Mouse (Mus musculus) ES-E14 (cell line): ENCODE measurements around the gene Ddx43. TPM values are rescaled to one million over a fixed set of nuclear protein-coding genes. Genes with fewer than 3 reads are reported as not detected.

Experiments used
- DNase-seq: peaks from one replicate; pipeline ENCODE4 v3.0.0-alpha.2; 2013; ENCODE audit warnings: low read depth, low spot score
- H3K27ac ChIP-seq: 2 replicates; pipeline ENCODE4 v1.5.1; 2012; ENCODE audit warnings: low read depth, mild to moderate bottlenecking, low read length, moderate library complexity, mixed read lengths; ENCODE audit not compliant: poor library complexity, insufficient read depth, severe bottlenecking
- H3K36me3 ChIP-seq: 2 replicates; pipeline ENCODE4 v1.6.1; 2012; ENCODE audit warnings: mild to moderate bottlenecking, low read length, moderate library complexity, mixed read lengths; ENCODE audit not compliant: control insufficient read depth, poor library complexity, insufficient read depth, severe bottlenecking
- H3K4me1 ChIP-seq, 2 experiments: fragments of 150-350 bp in 1 of 2; sonication (generic) in 1 of 2; 2 replicates each; pipeline ENCODE4 v1.6.1; 2012; ENCODE audit warnings: low read length in 2 of 2, mild to moderate bottlenecking in 1 of 2, mixed read lengths in 1 of 2; ENCODE audit not compliant: control insufficient read depth in 2 of 2, insufficient read depth in 2 of 2, poor library complexity in 1 of 2
- H3K4me3 ChIP-seq, 2 experiments: fragments of 150-350 bp in 1 of 2; sonication (generic) in 1 of 2; 2 replicates each; pipeline ENCODE4 v1.5.1; 2012; ENCODE audit warnings: low read length in 2 of 2, low read depth in 1 of 2, mild to moderate bottlenecking in 1 of 2, mixed read lengths in 1 of 2; ENCODE audit not compliant: insufficient read depth in 1 of 2, poor library complexity in 1 of 2, severe bottlenecking in 1 of 2
- H3K9ac ChIP-seq: 2 replicates; pipeline ENCODE4 v1.6.1; 2012; ENCODE audit warnings: low read depth, mild to moderate bottlenecking, low read length, mixed read lengths; ENCODE audit not compliant: poor library complexity, insufficient read depth, severe bottlenecking
- H3K9me3 ChIP-seq: fragments of 150-350 bp; sonication (generic); 2 replicates; pipeline ENCODE4 v1.6.1; 2012; ENCODE audit warnings: low read depth, mild to moderate bottlenecking, low read length; ENCODE audit not compliant: control insufficient read depth, insufficient read depth
- CHD2 ChIP-seq: IDR thresholded peaks from 2 replicates; pipeline ENCODE4 v1.6.1; 2014; ENCODE audit warnings: mild to moderate bottlenecking, low read depth, low read length, inconsistent platforms
- HCFC1 ChIP-seq: IDR thresholded peaks from 2 replicates; pipeline ENCODE4 v1.6.1; 2012; ENCODE audit warnings: low read length, inconsistent platforms, borderline replicate concordance; ENCODE audit not compliant: insufficient read depth
- MAFK ChIP-seq: IDR thresholded peaks from 2 replicates; pipeline ENCODE4 v1.6.1; 2014; ENCODE audit warnings: mild to moderate bottlenecking, low read depth, low read length, inconsistent platforms; ENCODE audit not compliant: insufficient read depth
- ZC3H11A ChIP-seq: IDR thresholded peaks from 2 replicates; pipeline ENCODE4 v1.6.1; 2012; ENCODE audit warnings: low read depth, mild to moderate bottlenecking, inconsistent platforms, low read length, borderline replicate concordance
- ZNF384 ChIP-seq: IDR thresholded peaks from 2 replicates; pipeline ENCODE4 v1.6.1; 2012; ENCODE audit warnings: low read depth, low read length, inconsistent platforms
- in situ Hi-C, 2 experiments: fragments of 600-800 bp; cut with MboI; formaldehyde crosslinking; loops; one replicate each; pipeline ENCODE4 v1.15.1; 2025; ENCODE audit warnings: low sequenced_read_pairs in 2 of 2, inconsistent platforms in 1 of 2; ENCODE audit not compliant: unreplicated experiment in 2 of 2
- total RNA-seq: library from RNA; depleted of rRNA; stranded (reverse); fragments of 300-350 nt; gene quantifications from 2 replicates; pipeline ENCODE4 v1.2.3, GENCODE M21; 2012

The Ddx43 gene
- total RNA-seq, 1 experiment: 5.0 TPM

GRCm38 (mm10) chr9:78385893-78386292 is 9.7 kb upstream of the Ddx43 start:
- Histone ChIP-seq H3K4me1 (peaks cover 0 to 2% of the 10 kb centered on the region in 2 experiments; a peak in 1 of 4 replicates), H3K9me3 (no peaks in the 10 kb centered on the region), H3K9ac (no peak overlapping the region), H3K27ac (no peak overlapping the region), H3K36me3 (no peaks in the 10 kb centered on the region), H3K4me3 (no peak overlapping the region)
- TF ChIP-seq ZC3H11A: peak; percentile 96
- no peak for TF ChIP-seq CHD2
- in situ Hi-C loops: no loop called here
- peak; percentile 56 for DNase-seq

- in situ Hi-C loops: no loop called here
- no peak overlapping the region for H3K27ac ChIP-seq
- no peak overlapping the region for H3K9ac ChIP-seq
- no peak for TF ChIP-seq ZNF384
- no peak for TF ChIP-seq HCFC1
- no peak for TF ChIP-seq CHD2
- no peak for TF ChIP-seq MAFK
- no peak for TF ChIP-seq ZC3H11A
- H3K36me3 ChIP-seq: no peaks in the 10 kb centered on the region
- H3K9me3 ChIP-seq: no peaks in the 10 kb centered on the region
- H3K4me3 ChIP-seq: no peak overlapping the region
- DNase-seq: no peak
- peaks cover 0 to 2% of the 10 kb centered on the region in 2 experiments; a peak in 1 of 4 replicates for H3K4me1 ChIP-seq
Measured at GRCm38 (mm10) chr9:78386947-78387346, 8.6 kb upstream of the Ddx43 start.

GRCm38 (mm10) chr9:78389981-78390380 is 5.6 kb upstream of the Ddx43 start:
- no peak for DNase-seq
- Histone ChIP-seq H3K27ac (no peak overlapping the region), H3K9me3 (no peaks in the 10 kb centered on the region), H3K4me3 (no peak overlapping the region), H3K4me1 (peaks cover 0 to 2% of the 10 kb centered on the region in 2 experiments; a peak in 1 of 4 replicates), H3K36me3 (no peaks in the 10 kb centered on the region), H3K9ac (no peak overlapping the region)
- in situ Hi-C loops: loop anchor here in 1 of 2 experiments (5.0 kb wide), 1 partner anchor 33 kb away; the partner anchor contains the start of gene Gsta2
- TF ChIP-seq MAFK (no peak), CHD2 (no peak), ZNF384 (no peak), ZC3H11A (no peak), HCFC1 (no peak)

- no peak for TF ChIP-seq CHD2
- no peak for TF ChIP-seq ZNF384
- no peak for TF ChIP-seq HCFC1
- no peak for TF ChIP-seq MAFK
- no peak for TF ChIP-seq ZC3H11A
- H3K27ac ChIP-seq: no peak overlapping the region
- in situ Hi-C loops: loop anchor here in 1 of 2 experiments (5.0 kb wide), 1 partner anchor 36 kb away; the partner anchor contains the start of gene Gsta2
Measured at GRCm38 (mm10) chr9:78393741-78394140, 1.8 kb upstream of the Ddx43 start.

More at GRCm38 (mm10) chr9:78393741-78394140, 1.8 kb upstream of the Ddx43 start:
- H3K9me3 ChIP-seq: no peaks in the 10 kb centered on the region
- peaks cover 1 to 2% of the 10 kb centered on the region in 2 experiments; a peak in 2 of 4 replicates for H3K4me1 ChIP-seq
- no peak for DNase-seq
- no peak overlapping the region for H3K4me3 ChIP-seq
- H3K9ac ChIP-seq: no peak overlapping the region
- no peaks in the 10 kb centered on the region for H3K36me3 ChIP-seq
